Mouse (Mus musculus): ENCODE measurements at regions not wholly inside any gene's neighbourhood (a gene's known extent, or its start where the extent isn't known, plus 50 kb on each side); places are given as distances from the start of the nearest gene placed in this dataset.

- TF ChIP-seq TBP (IDR thresholded peaks at IDR 0.05; ENCODE audit: low read depth, low read length) (peak; percentile 56), GATA1 (IDR thresholded peaks at IDR 0.05; ENCODE audit: low read depth, low read length) (peak; percentile 100), MYB (IDR thresholded peaks at IDR 0.05; ENCODE audit: low read depth, low read length) (peak; percentile 82), MXI1 (IDR thresholded peaks at IDR 0.05; ENCODE audit: low read depth, low read length) (0 out of 2 replicates have a peak, but pooled peaks have one; percentile 29), ZMIZ1 (IDR thresholded peaks at IDR 0.05; ENCODE audit: low read depth, low read length) (no peak), E2F4 (IDR thresholded peaks at IDR 0.05; ENCODE audit: borderline replicate concordance, low read depth, low read length) (no peak), CHD1 (IDR thresholded peaks at IDR 0.05; ENCODE audit: low read depth, low read length) (no peak), GABPA (IDR thresholded peaks at IDR 0.05; ENCODE audit: low read depth, low read length) (no peak), ZKSCAN1 (IDR thresholded peaks at IDR 0.05; ENCODE audit: low read depth, low read length) (no peak), RAD21 (IDR thresholded peaks at IDR 0.05; ENCODE audit: low read depth, low read length) (no peak), ZC3H11A (IDR thresholded peaks at IDR 0.05; ENCODE audit: low read depth, low read length) (no peak), POLR2AphosphoS5 (IDR thresholded peaks at IDR 0.05; ENCODE audit: borderline replicate concordance, low read depth, low read length) (no peak), KAT2A (conservative IDR thresholded peaks at IDR 0.05; ENCODE audit: low read depth, low read length) (no peak), CHD2 (IDR thresholded peaks at IDR 0.05; ENCODE audit: low read length) (peak; percentile 34)
Measured at GRCm38 (mm10) chr5:149354448-149355115, 57.0 kb upstream of the Medag start (continued).

GRCm38 (mm10) chr5:149355131-149355530, 56.4 kb upstream of the Medag start:
- DNase-seq (ENCODE audit: low read depth, low spot score): peak; percentile 51

GRCm38 (mm10) chr5:149356970-149357369, 54.6 kb upstream of the Medag start:
- Histone ChIP-seq H3K27me3 (ENCODE audit: control insufficient read depth in 1 of 2, insufficient read depth in 2 of 2, low read length in 2 of 2) (no peaks in the 10 kb centered on the region), H3K9me3 (replicated peaks; ENCODE audit: insufficient read depth, low read length) (no peaks in the 10 kb centered on the region), H3K4me3 (ENCODE audit: control insufficient read depth in 1 of 2, insufficient read depth in 1 of 2, low read depth in 2 of 2, low read length in 2 of 2) (no peak overlapping the region), H3K27ac (ENCODE audit: control insufficient read depth, low read depth, low read length) (no peak overlapping the region), H3K9ac (ENCODE audit: control insufficient read depth, low read depth, low read length, poor library complexity, severe bottlenecking) (no peak overlapping the region), H3K79me2 (ENCODE audit: control insufficient read depth, insufficient read depth, low read length, poor library complexity) (no peaks in the 10 kb centered on the region; the same call in 1 of the 2 replicates), H3K4me1 (ENCODE audit: control insufficient read depth in 1 of 2, insufficient read depth in 2 of 2, low read length in 2 of 2) (peaks cover 21 to 37% of the 10 kb centered on the region in 2 experiments), H3K36me3 (ENCODE audit: control insufficient read depth in 1 of 2, insufficient read depth in 2 of 2, low read length in 2 of 2) (peaks cover 0 to 29% of the 10 kb centered on the region in 2 experiments; a peak in 2 of 4 replicates)
- peak; percentile 52 for DNase-seq (ENCODE audit: low read depth, low spot score)
- TF ChIP-seq MEF2A (IDR thresholded peaks at IDR 0.05; ENCODE audit: extremely low read depth, insufficient replicate concordance, low read depth, low read length, poor library complexity, severe bottlenecking) (no peak), ELF1 (IDR thresholded peaks at IDR 0.05; ENCODE audit: low read depth, low read length) (no peak), TBP (IDR thresholded peaks at IDR 0.05; ENCODE audit: low read depth, low read length) (0 out of 2 replicates have a peak, but pooled peaks have one; percentile 16), ZC3H11A (IDR thresholded peaks at IDR 0.05; ENCODE audit: low read depth, low read length) (no peak), SMC3 (IDR thresholded peaks at IDR 0.05; ENCODE audit: low read depth, low read length) (0 out of 2 replicates have a peak, but pooled peaks have one; percentile 0), CTCF (IDR thresholded peaks at IDR 0.05 in 2 of 3, conservative IDR thresholded peaks at IDR 0.05 in 1 of 3; ENCODE audit: control insufficient read depth in 1 of 3, insufficient read depth in 1 of 3, low read depth in 2 of 3, low read length in 3 of 3, poor library complexity in 1 of 3, severe bottlenecking in 1 of 3) (peak; percentile 7 to 35 (median 26); a peak in 3 of 6 replicates), RAD21 (IDR thresholded peaks at IDR 0.05; ENCODE audit: low read depth, low read length) (peak; percentile 20)

More at GRCm38 (mm10) chr5:149355131-149355530, 56.4 kb upstream of the Medag start:
- H3K4me1 ChIP-seq (ENCODE audit: control insufficient read depth in 1 of 2, insufficient read depth in 2 of 2, low read length in 2 of 2): peaks cover 21 to 37% of the 10 kb centered on the region in 2 experiments
- H3K4me3 ChIP-seq (ENCODE audit: control insufficient read depth in 1 of 2, insufficient read depth in 1 of 2, low read depth in 2 of 2, low read length in 2 of 2): no peak overlapping the region
- TF ChIP-seq MAX (IDR thresholded peaks at IDR 0.05; ENCODE audit: low read length) (peak; percentile 55), ELF1 (IDR thresholded peaks at IDR 0.05; ENCODE audit: low read depth, low read length) (0 out of 2 replicates have a peak, but pooled peaks have one; percentile 29), CTCF (IDR thresholded peaks at IDR 0.05 in 2 of 3, conservative IDR thresholded peaks at IDR 0.05 in 1 of 3; ENCODE audit: control insufficient read depth in 1 of 3, insufficient read depth in 1 of 3, low read depth in 2 of 3, low read length in 3 of 3, poor library complexity in 1 of 3, severe bottlenecking in 1 of 3) (no peak), CHD1 (IDR thresholded peaks at IDR 0.05; ENCODE audit: low read depth, low read length) (peak; percentile 94; the same call in 1 of the 2 replicates), MAZ (IDR thresholded peaks at IDR 0.05; ENCODE audit: low read depth, low read length) (no peak), USF2 (IDR thresholded peaks at IDR 0.05; ENCODE audit: borderline replicate concordance in 1 of 2, insufficient read depth in 1 of 2, low read depth in 1 of 2, low read length in 2 of 2) (no peak), RCOR1 (IDR thresholded peaks at IDR 0.05; ENCODE audit: low read depth, low read length) (no peak)
- H3K9ac ChIP-seq (ENCODE audit: control insufficient read depth, low read depth, low read length, poor library complexity, severe bottlenecking): peak overlapping the region; percentile 51
- H3K36me3 ChIP-seq (ENCODE audit: control insufficient read depth in 1 of 2, insufficient read depth in 2 of 2, low read length in 2 of 2): peaks cover 0 to 29% of the 10 kb centered on the region in 2 experiments; a peak in 2 of 4 replicates
- no peaks in the 10 kb centered on the region; the same call in 1 of the 2 replicates for H3K79me2 ChIP-seq (ENCODE audit: control insufficient read depth, insufficient read depth, low read length, poor library complexity)
- H3K27ac ChIP-seq (ENCODE audit: control insufficient read depth, low read depth, low read length): peak overlapping the region; percentile 94
- no peaks in the 10 kb centered on the region for H3K9me3 ChIP-seq (replicated peaks; ENCODE audit: insufficient read depth, low read length)
- no peaks in the 10 kb centered on the region for H3K27me3 ChIP-seq (ENCODE audit: control insufficient read depth in 1 of 2, insufficient read depth in 2 of 2, low read length in 2 of 2)
